Mouse (Mus musculus) heart, adult 2 months (tissue): ENCODE data around the gene Msh5.

Experiments used
- CTCF ChIP-seq: fragments of 200-600 bp; IDR thresholded peaks from 2 replicates; pipeline ENCODE4 v1.8.1; 2022; ENCODE audit warnings: antibody characterized with exemption, mild to moderate bottlenecking, moderate library complexity
- EP300 ChIP-seq: fragments of 200-500 bp; IDR thresholded peaks from 2 replicates; pipeline ENCODE4 v1.6.1; 2011; ENCODE audit warnings: low read depth, low read length, control low read depth; ENCODE audit not compliant: insufficient read depth
- POLR2A ChIP-seq: fragments of 200-500 bp; IDR thresholded peaks from 2 replicates; pipeline ENCODE4 v1.6.1; 2011; ENCODE audit warnings: mild to moderate bottlenecking, low read depth, low read length, control low read depth; ENCODE audit not compliant: insufficient read depth

DNA sequence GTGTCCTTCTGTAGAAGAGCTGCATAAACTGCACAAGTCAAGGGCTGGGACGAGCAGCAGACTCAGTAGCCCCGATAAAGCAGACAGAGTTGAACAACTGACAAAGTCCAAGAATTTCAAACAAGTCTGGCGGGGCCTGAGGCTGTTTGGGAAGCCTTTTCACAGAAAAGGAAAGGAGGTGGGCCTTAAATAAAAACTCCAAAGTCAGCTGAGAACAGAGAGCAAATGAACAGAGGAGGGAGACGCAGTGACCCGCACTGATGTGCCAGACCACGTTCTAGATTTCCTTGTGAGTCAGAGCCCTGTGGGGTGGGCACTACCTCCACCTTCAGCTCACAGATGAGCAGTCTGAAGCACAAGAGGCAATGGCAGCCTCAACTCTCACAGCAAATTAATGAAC lies 11.6 kb downstream of the Msh5 start:
- TF ChIP-seq EP300 (no peak), CTCF (no peak), POLR2A (no peak)
